Mouse (Mus musculus) embryonic facial prominence, embryonic 15.5 days (tissue): Measurements from ENCODE around the gene Rpusd3. TPM values are rescaled to one million over a fixed set of nuclear protein-coding genes. Genes with fewer than 3 reads are reported as not detected.

Experiments
- ATAC-seq: fragments of 200-750 bp; cut with Nextera tagmentation; 2 replicates; pipeline ENCODE4 v1.8.0; 2017; ENCODE audit warnings: low read depth, moderate TSS enrichment; ENCODE audit not compliant: insufficient number of reproducible peaks, low FRiP score, low TSS enrichment
- H3K27ac ChIP-seq: fragments of 300-500 bp; sonication (generic); replicated peaks from 2 replicates; pipeline ENCODE4 v1.5.1; 2015; ENCODE audit warnings: mild to moderate bottlenecking, inconsistent platforms
- H3K27me3 ChIP-seq: fragments of 300-500 bp; sonication (generic); 2 replicates; pipeline ENCODE4 v1.6.1; 2015; ENCODE audit warnings: inconsistent platforms
- H3K36me3 ChIP-seq: fragments of 300-500 bp; sonication (generic); 2 replicates; pipeline ENCODE4 v1.6.1; 2015; ENCODE audit warnings: mild to moderate bottlenecking, inconsistent platforms
- H3K4me1 ChIP-seq: fragments of 300-500 bp; sonication (generic); 2 replicates; pipeline ENCODE4 v1.6.1; 2015; ENCODE audit warnings: inconsistent platforms
- H3K4me2 ChIP-seq: fragments of 300-500 bp; sonication (generic); replicated peaks from 2 replicates; pipeline ENCODE4 v1.6.1; 2015; ENCODE audit warnings: mild to moderate bottlenecking, inconsistent platforms
- H3K4me3 ChIP-seq: fragments of 300-500 bp; sonication (generic); replicated peaks from 2 replicates; pipeline ENCODE4 v1.5.1; 2015; ENCODE audit warnings: mild to moderate bottlenecking, inconsistent platforms
- H3K9ac ChIP-seq: fragments of 300-500 bp; sonication (generic); 2 replicates; pipeline ENCODE4 v1.6.1; 2015; ENCODE audit warnings: inconsistent platforms
- H3K9me3 ChIP-seq: fragments of 300-500 bp; sonication (generic); replicated peaks from 2 replicates; pipeline ENCODE4 v1.6.1; 2016; ENCODE audit warnings: inconsistent platforms
- WGBS: fragments of 180-500 bp; shearing (Covaris S2); methylation state at CpG from one replicate; pipeline ENCODE4 v1.1.7; 2015; 5-methylcytosine and 5-hydroxymethylcytosine counted together
- polyA plus RNA-seq: library from polyadenylated mRNA; unstranded; fragments of >200 nt; fragmentation: Nextera tagmentation; extraction: Ambion mirVana; gene quantifications from 2 replicates; pipeline ENCODE4 v1.2.1, GENCODE M21; 2015

The Rpusd3 gene
- polyA plus RNA-seq, 1 experiment from 2014 or later: 19.7 TPM

DNA sequence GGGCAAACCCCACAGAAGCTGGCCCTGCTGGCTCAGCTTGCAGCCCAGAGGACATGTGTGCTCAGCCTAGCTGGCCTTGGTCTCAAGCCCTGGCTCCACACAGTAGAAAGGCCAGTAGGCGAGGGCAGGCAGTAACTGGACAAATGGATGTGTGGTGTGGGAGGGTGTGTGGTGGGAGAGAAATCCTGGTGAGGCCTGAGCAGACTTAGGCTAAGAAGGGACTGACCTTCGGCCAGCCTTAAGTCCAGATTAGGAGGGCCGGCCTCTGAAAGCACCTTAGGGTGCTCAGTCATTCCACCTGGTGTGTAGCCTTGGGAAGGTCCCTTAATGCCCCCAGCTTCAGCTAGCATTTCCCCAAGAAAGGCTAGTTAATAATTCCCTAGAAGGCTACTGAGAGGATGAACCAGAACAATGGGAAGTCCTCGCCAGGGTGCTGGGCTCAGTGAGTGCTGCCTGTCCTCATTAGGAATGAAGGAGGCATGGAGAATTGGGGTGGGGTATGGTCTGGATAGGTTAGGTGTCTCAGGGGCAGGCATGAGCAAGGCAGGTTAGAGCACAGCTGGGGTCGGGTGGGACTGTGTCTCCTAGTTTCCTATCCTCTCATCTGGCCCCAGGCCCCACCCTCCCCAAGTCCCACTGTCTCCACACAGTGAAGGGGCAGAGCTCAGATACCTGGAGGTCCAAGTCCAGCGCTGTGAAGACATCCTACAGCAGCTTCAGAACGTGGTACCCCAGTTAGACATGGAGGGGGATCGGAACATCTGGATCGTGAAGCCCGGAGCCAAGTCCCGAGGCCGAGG lies 14.3 kb downstream of the Rpusd3 start:
- H3K36me3 ChIP-seq: no peaks in the 10 kb centered on the region; the same call in 1 of the 2 replicates
- 78% methylated on average over 12 of the region's 12 CpGs for WGBS
- H3K4me3 ChIP-seq: no peak overlapping the region
- no peaks in the 10 kb centered on the region for H3K9me3 ChIP-seq
- H3K9ac ChIP-seq: no peak overlapping the region
- H3K4me1 ChIP-seq: peaks cover 4% of the 10 kb centered on the region
- no peaks in the 10 kb centered on the region for H3K27me3 ChIP-seq
- no peak overlapping the region for H3K27ac ChIP-seq
- no peak overlapping the region for H3K4me2 ChIP-seq
- no peak for ATAC-seq

- Histone ChIP-seq H3K4me3 (no peak overlapping the region), H3K4me1 (no peaks in the 10 kb centered on the region), H3K27me3 (no peaks in the 10 kb centered on the region), H3K36me3 (peaks cover 3% of the 10 kb centered on the region; the same call in 1 of the 2 replicates), H3K4me2 (no peak overlapping the region), H3K27ac (no peak overlapping the region), H3K9ac (no peak overlapping the region), H3K9me3 (no peaks in the 10 kb centered on the region)
- no peak for ATAC-seq
- 92% methylated on average over 13 of the region's 13 CpGs for WGBS
Observed at GRCm38 (mm10) chr6:113402094-113402493, 17.0 kb downstream of the Rpusd3 start.

DNA sequence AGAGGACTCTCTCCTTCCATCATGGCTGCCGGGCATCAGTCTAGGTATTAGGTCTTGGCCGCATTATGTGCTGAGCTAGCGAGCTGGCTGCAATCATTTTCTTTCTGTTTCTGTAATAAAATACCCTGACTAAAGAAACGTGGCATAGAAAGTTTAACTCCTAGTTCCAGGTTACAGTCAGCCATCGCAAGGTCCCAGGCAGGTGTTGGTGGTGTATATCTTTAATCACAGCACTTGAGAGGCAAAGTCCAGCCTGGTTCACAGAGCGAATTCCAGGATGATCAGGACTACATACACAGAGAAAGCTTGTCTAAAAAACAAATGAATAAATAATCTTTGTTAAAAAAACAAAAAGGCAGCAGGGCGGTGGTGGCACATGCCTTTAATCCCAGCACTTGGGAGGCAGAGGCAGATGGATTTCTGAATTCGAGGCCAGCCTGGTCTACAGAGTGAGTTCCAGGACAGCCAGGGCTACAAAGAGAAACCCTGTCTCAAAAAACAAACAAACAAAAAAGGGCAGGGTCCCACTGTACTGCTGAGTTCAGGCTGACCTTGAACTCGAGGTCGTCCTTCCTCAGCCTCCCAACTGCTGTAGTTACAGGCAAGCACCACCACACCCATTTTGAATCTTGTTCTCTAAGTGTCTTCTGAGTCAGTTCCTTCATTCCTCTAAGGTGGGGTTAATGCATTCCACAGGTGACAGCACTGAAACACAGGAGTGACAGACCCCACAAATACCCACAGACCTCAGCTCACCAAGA lies 22.7 kb downstream of the Rpusd3 start:
- WGBS: 79% methylated on average over 10 of the region's 10 CpGs
- peaks cover 9% of the 10 kb centered on the region for H3K4me1 ChIP-seq
- H3K9ac ChIP-seq: no peak overlapping the region
- no peaks in the 10 kb centered on the region for H3K27me3 ChIP-seq
- H3K36me3 ChIP-seq: 0 out of 2 replicates have a peak, but pooled peaks cover 7% of the 10 kb centered on the region
- H3K4me2 ChIP-seq: no peak overlapping the region
- H3K27ac ChIP-seq: no peak overlapping the region
- H3K9me3 ChIP-seq: no peaks in the 10 kb centered on the region
- no peak for ATAC-seq
- H3K4me3 ChIP-seq: no peak overlapping the region

DNA sequence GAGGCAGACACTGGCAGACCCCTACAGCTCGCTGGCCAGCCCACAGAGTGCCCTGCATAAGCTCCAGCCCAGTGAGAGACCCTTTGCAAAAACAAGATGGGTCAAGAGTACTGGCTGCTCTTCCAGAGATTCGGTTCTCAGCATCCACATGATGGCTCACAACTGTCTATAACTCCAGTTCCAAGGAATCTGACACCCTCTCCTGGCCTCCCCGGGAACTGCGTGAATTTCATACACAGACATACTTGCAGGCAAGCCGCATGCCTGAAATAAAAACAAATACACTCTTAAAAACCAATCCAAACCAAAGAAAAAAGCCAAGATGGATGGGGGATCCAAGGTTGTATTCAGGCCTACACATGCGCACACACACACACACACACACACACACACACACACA lies 23.6 kb downstream of the Rpusd3 start:
- ATAC-seq: no peak
- Histone ChIP-seq H3K4me3 (no peak overlapping the region), H3K4me2 (no peak overlapping the region), H3K9ac (no peak overlapping the region), H3K27me3 (no peaks in the 10 kb centered on the region), H3K9me3 (no peaks in the 10 kb centered on the region), H3K27ac (no peak overlapping the region), H3K4me1 (peaks cover 9% of the 10 kb centered on the region), H3K36me3 (peaks cover 10% of the 10 kb centered on the region; the same call in 1 of the 2 replicates)
- 91% methylated on average over 6 of the region's 6 CpGs for WGBS

- Histone ChIP-seq H3K27ac (no peak overlapping the region), H3K4me3 (no peak overlapping the region), H3K4me2 (no peak overlapping the region), H3K27me3 (no peaks in the 10 kb centered on the region), H3K9me3 (no peaks in the 10 kb centered on the region), H3K4me1 (peaks cover 9% of the 10 kb centered on the region), H3K36me3 (peaks cover 17% of the 10 kb centered on the region), H3K9ac (no peak overlapping the region)
- WGBS: 93% methylated on average over 11 of the region's 11 CpGs
- ATAC-seq: no peak
Observed at GRCm38 (mm10) chr6:113394811-113395210, 24.3 kb downstream of the Rpusd3 start.

DNA sequence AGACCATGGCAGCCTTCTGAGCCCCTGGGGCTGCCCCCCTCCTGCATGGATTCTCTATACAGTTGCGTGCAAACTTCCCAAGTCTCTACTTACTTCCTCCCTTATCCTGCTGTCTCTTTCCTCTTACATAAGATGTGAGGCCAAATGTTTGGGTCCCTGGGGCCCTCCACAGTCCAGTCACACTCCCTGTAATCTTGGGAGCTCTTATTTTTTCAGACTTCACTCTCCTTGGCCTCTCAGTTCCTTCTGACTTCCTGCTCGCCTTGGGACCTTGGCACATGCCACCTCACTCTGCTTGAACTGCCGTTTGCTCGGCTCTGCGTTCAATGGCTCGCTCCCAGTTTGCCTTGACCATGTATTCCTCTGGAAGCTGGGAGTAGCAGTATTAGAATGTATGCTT lies 25.2 kb downstream of the Rpusd3 start:
- no peak overlapping the region for H3K4me2 ChIP-seq
- 87% methylated on average over 6 of the region's 6 CpGs for WGBS
- no peak overlapping the region for H3K9ac ChIP-seq
- H3K27me3 ChIP-seq: no peaks in the 10 kb centered on the region
- H3K27ac ChIP-seq: no peak overlapping the region
- H3K36me3 ChIP-seq: peaks cover 26% of the 10 kb centered on the region
- ATAC-seq: no peak
- H3K9me3 ChIP-seq: no peaks in the 10 kb centered on the region
- peaks cover 9% of the 10 kb centered on the region for H3K4me1 ChIP-seq
- H3K4me3 ChIP-seq: no peak overlapping the region

DNA sequence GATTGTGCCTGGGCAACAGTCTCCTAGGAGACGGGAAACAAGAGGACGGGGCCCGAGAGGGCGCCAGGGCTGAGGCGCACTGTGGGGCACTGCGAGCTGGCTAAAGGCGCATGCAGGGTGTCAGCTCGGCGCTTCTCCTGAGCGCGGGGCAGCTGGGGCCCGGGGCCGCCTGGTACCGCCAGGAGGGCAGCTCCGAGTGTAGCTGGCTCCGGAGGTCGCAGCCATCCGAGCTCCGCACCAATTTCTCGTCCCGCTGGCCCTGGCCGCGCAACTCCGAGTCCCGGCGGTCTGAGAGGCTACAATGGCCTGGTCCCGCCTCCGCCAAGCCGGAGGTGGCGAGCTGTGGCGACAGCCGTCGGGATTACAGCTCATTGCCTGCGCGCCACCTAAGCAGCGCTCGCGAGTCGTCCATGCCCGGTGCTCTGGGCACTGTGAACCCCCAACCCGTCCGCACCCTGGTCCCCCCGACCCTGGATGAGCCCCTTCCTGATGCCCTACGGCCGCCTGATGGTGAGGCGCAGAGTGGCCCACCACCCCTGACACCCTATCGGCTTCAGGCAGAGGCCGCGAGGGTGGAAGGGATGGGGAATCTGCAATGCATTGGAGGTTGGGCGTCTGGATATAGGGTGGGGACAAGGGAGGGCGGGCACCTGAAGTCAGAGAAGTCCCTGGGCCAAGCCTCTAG lies 26.6 kb downstream of the Rpusd3 start:
- H3K4me1 ChIP-seq: peaks cover 9% of the 10 kb centered on the region

DNA sequence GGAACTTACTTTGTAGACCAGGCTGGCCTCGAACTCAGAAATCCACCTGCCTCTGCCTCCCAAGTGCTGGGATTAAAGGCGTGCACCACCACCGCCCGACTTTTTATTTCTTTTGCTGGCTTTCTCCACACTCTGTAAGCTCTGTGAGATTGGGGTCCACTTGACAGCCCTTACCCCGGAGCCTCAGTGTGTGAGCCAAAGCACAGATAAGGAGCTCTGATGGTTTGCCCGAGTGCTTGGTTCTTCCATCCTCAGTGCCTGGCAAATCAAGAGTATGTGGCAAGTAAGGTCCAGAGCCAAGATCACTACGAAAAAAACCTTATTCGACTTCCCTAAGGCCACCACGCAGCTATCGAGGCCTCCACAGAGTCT lies 27.1 kb downstream of the Rpusd3 start:
- H3K4me2 ChIP-seq: peak overlapping the region; percentile 95
- H3K9ac ChIP-seq: peak overlapping the region; percentile 42
- H3K9me3 ChIP-seq: no peaks in the 10 kb centered on the region
- WGBS: 30% methylated on average over 10 of the region's 10 CpGs
- no peak overlapping the region for H3K27ac ChIP-seq
- no peak for ATAC-seq
- H3K4me1 ChIP-seq: peaks cover 9% of the 10 kb centered on the region
- peaks cover 43% of the 10 kb centered on the region for H3K36me3 ChIP-seq
- no peaks in the 10 kb centered on the region for H3K27me3 ChIP-seq
- H3K4me3 ChIP-seq: peak overlapping the region; percentile 48

More for the DNA sequence above, 26.6 kb downstream of the Rpusd3 start:
- H3K27me3 ChIP-seq: no peaks in the 10 kb centered on the region
- peak overlapping the region; percentile 42 for H3K9ac ChIP-seq
- 0 out of 2 replicates have a peak overlapping the region, but pooled peaks have one; percentile 39 for H3K27ac ChIP-seq
- H3K9me3 ChIP-seq: no peaks in the 10 kb centered on the region
- H3K4me3 ChIP-seq: peak overlapping the region; percentile 48
- H3K4me2 ChIP-seq: peak overlapping the region; percentile 95
- peaks cover 38% of the 10 kb centered on the region for H3K36me3 ChIP-seq
- WGBS: 2% methylated on average over 51 of the region's 51 CpGs
- ATAC-seq: peak; percentile 71

- no peak overlapping the region for H3K4me3 ChIP-seq
- peaks cover 54% of the 10 kb centered on the region for H3K36me3 ChIP-seq
- H3K27ac ChIP-seq: no peak overlapping the region
- H3K4me2 ChIP-seq: no peak overlapping the region
- no peak overlapping the region for H3K9ac ChIP-seq
- H3K27me3 ChIP-seq: no peaks in the 10 kb centered on the region
- peaks cover 9% of the 10 kb centered on the region for H3K4me1 ChIP-seq
- 89% methylated on average over 3 of the region's 3 CpGs for WGBS
- H3K9me3 ChIP-seq: no peaks in the 10 kb centered on the region
- no peak for ATAC-seq
Observed at GRCm38 (mm10) chr6:113390715-113391114, 28.4 kb downstream of the Rpusd3 start.

GRCm38 (mm10) chr6:113388960-113389359 lies 30.2 kb downstream of the Rpusd3 start, which contains the start of gene Ttll3:
TSS of gene Ttll3 (plus strand) at chr6:113389260.
- H3K4me3 ChIP-seq: no peak within 1 kb of the TSS
- 70% methylated on average over 8 of the region's 8 CpGs for WGBS
- H3K9ac ChIP-seq: no peak within 1 kb of the TSS
- no peaks in the 10 kb centered on the region for H3K27me3 ChIP-seq
- no peak within 1 kb of the TSS for H3K27ac ChIP-seq
- no peaks in the 10 kb centered on the region for H3K9me3 ChIP-seq
- no peak for ATAC-seq
- H3K36me3 ChIP-seq: peaks cover 67% of the 10 kb centered on the region
- H3K4me2 ChIP-seq: no peak within 1 kb of the TSS
- peaks cover 9% of the 10 kb centered on the region for H3K4me1 ChIP-seq

DNA sequence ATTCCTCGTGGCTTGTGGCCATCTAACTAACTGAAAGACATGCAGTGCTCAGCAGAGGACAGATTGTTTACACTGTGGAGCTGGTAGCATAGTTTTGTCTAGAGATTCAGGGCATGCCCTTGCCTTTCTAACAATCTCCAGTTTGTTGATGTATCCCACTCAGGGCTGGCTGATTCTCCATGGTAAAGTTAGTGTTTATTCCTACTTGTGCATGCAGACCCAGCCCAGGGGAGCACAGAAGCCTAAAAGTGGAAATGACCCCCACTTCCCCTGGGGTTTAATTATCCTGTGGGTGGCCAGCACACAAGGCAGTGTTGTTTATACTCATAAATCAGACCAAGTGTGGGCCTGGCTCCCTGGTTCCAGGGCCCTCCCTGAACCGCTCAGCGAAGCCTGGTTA lies 33.1 kb downstream of the Rpusd3 start:
- no peaks in the 10 kb centered on the region for H3K9me3 ChIP-seq
- H3K36me3 ChIP-seq: peaks cover 93% of the 10 kb centered on the region
- H3K27me3 ChIP-seq: no peaks in the 10 kb centered on the region
- no peak overlapping the region for H3K4me2 ChIP-seq
- no peak overlapping the region for H3K27ac ChIP-seq
- H3K9ac ChIP-seq: no peak overlapping the region
- 79% methylated on average over 3 of the region's 3 CpGs for WGBS
- no peaks in the 10 kb centered on the region for H3K4me1 ChIP-seq
- no peak overlapping the region for H3K4me3 ChIP-seq
- ATAC-seq: peak; percentile 53; the same call in 1 of the 2 replicates
